Mouse (Mus musculus): ENCODE data around the gene Kctd8.

Gene Kctd8

GRCm38 (mm10) chr5:69156489-69156888, 185.0 kb downstream of the Kctd8 start:
- DNase-seq (ENCODE audit: low read depth): no peak

GRCm38 (mm10) chr5:69145827-69146226, 195.7 kb downstream of the Kctd8 start:
- no peak for DNase-seq (ENCODE audit: low read depth)

GRCm38 (mm10) chr5:69141082-69141481, 200.4 kb downstream of the Kctd8 start:
- DNase-seq (ENCODE audit: low read depth): no peak

- no peak for DNase-seq (ENCODE audit: low read depth)
Measured at GRCm38 (mm10) chr5:69108718-69109117, 232.8 kb downstream of the Kctd8 start.

- no peak for DNase-seq (ENCODE audit: low read depth)
Measured at GRCm38 (mm10) chr5:69088912-69089311, 252.6 kb downstream of the Kctd8 start.

Measured in induced T-regulatory cell, adult 2 months (primary cell).